Mouse (Mus musculus) heart, postnatal 0 days (tissue): ENCODE measurements around the gene Rgs8.

Source experiments
- CTCF ChIP-seq: IDR thresholded peaks from 2 replicates; pipeline ENCODE4 v1.5.1; 2016; ENCODE audit warnings: antibody characterized with exemption, control low read depth, low read depth
- EP300 ChIP-seq: IDR thresholded peaks from 2 replicates; pipeline ENCODE4 v1.6.1; 2016; ENCODE audit warnings: antibody characterized with exemption, low read depth

DNA sequence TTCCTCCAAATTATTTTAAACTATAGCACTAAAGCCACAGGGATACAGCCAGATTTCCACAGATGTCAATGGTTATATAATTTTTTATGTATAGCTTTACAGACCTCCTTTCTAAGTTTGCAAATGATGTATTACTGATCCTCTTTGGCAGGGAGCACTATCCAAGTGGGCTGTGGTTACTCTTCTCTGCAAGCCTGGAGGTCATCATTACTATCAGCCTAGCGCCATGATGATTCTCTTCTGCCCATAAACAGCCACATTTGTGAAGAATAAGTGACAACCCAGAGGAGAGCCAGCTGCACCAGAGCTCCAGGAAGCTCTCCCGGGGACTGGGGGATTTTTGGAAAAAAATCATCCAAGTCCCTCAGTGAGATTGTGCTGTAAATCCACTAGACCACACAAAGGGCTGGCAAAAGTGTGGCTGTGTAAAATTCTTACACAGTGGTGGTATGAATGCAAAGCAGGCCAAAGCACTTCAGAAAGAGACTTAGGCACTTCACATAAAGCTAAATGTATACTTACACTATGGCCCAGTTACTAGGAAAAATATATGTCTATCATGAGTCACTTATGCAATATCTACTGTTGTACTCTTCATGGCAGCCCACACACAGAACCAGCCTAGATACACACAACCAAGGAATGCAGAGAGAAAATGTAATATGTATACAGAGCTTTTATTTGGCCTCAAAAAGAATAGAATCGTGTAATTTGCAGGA is 58.9 kb downstream of the Rgs8 start:
- TF ChIP-seq CTCF (no peak), EP300 (no peak)
